Mouse (Mus musculus) midbrain, embryonic 10.5 days (tissue): ENCODE results near the gene Nat8f2. TPM values are rescaled to one million over a fixed set of nuclear protein-coding genes. Genes with fewer than 3 reads are reported as not detected.
A peak's percentile ranks its signal among the peaks of the same experiment; 100 is the strongest.
"Not testable (repeated sequence)": the region's sequence is repeated elsewhere in the genome, so short reads cannot be mapped to it uniquely, and the experiment has no call there.

Experiments
- DNase-seq: peaks from one replicate; pipeline ENCODE4 v3.0.0-alpha.2; 2017; ENCODE audit warnings: low spot score
- H3K27ac ChIP-seq: fragments of 300-500 bp; sonication (generic); replicated peaks from 2 replicates; pipeline ENCODE4 v1.5.1; 2016; ENCODE audit warnings: mild to moderate bottlenecking
- H3K27me3 ChIP-seq: fragments of 300-500 bp; sonication (generic); 2 replicates; pipeline ENCODE4 v1.6.1; 2016; ENCODE audit warnings: low read depth, mild to moderate bottlenecking; ENCODE audit not compliant: poor library complexity, severe bottlenecking
- H3K36me3 ChIP-seq: fragments of 300-500 bp; sonication (generic); 2 replicates; pipeline ENCODE4 v1.6.1; 2016; ENCODE audit warnings: mild to moderate bottlenecking, moderate library complexity
- H3K4me1 ChIP-seq: fragments of 300-500 bp; sonication (generic); 2 replicates; pipeline ENCODE4 v1.6.1; 2016
- H3K4me3 ChIP-seq: fragments of 300-500 bp; sonication (generic); 2 replicates; pipeline ENCODE4 v1.5.1; 2016; ENCODE audit warnings: mild to moderate bottlenecking, moderate library complexity
- H3K9me3 ChIP-seq: fragments of 300-500 bp; sonication (generic); replicated peaks from 2 replicates; pipeline ENCODE4 v1.6.1; 2016; ENCODE audit warnings: mild to moderate bottlenecking
- WGBS: fragments of 180-500 bp; shearing (Covaris S2); methylation state at CpG from one replicate; pipeline ENCODE4 v1.1.7; 2016; 5-methylcytosine and 5-hydroxymethylcytosine counted together
- polyA plus RNA-seq: library from polyadenylated mRNA; unstranded; fragments of >200 nt; fragmentation: Nextera tagmentation; extraction: Ambion mirVana; gene quantifications from 2 replicates; pipeline ENCODE4 v1.2.1, GENCODE M21; 2016

The Nat8f2 gene
- polyA plus RNA-seq, 1 experiment from 2014 or later = not detected

- DNase-seq = peak; percentile 9
- H3K36me3 ChIP-seq, H3K27ac ChIP-seq, H3K27me3 ChIP-seq, H3K4me1 ChIP-seq, H3K4me3 ChIP-seq: not testable (repeated sequence)
- 72% methylated on average over 25 of the region's 25 CpGs for WGBS
- H3K9me3 ChIP-seq = peaks cover 22% of the 10 kb centered on the region; the same call in 1 of the 2 replicates
Observed at GRCm38 (mm10) chr6:85895061-85895648, 26.2 kb upstream of the Nat8f2 start.

- H3K4me1 ChIP-seq = no peaks in the 10 kb centered on the region
- H3K4me3 ChIP-seq = no peak overlapping the region
- no peaks in the 10 kb centered on the region for H3K27me3 ChIP-seq
- H3K36me3 ChIP-seq = no peaks in the 10 kb centered on the region
- H3K9me3 ChIP-seq = peaks cover 23% of the 10 kb centered on the region
- WGBS = 86% methylated on average over 2 of the region's 2 CpGs
- no peak overlapping the region for H3K27ac ChIP-seq
- DNase-seq = peak; percentile 5
Observed at GRCm38 (mm10) chr6:85888961-85889360, 20.0 kb upstream of the Nat8f2 start.

GRCm38 (mm10) chr6:85884311-85884710 lies 15.4 kb upstream of the Nat8f2 start:
- no peak for DNase-seq
- Histone ChIP-seq H3K27me3 (no peaks in the 10 kb centered on the region), H3K4me3 (no peak overlapping the region), H3K36me3 (no peaks in the 10 kb centered on the region), H3K4me1 (no peaks in the 10 kb centered on the region), H3K9me3 (peaks cover 19% of the 10 kb centered on the region), H3K27ac (no peak overlapping the region)
- 86% methylated on average over 1 of the region's 1 CpGs for WGBS

- H3K4me1 ChIP-seq, DNase-seq, H3K27me3 ChIP-seq, H3K27ac ChIP-seq, H3K4me3 ChIP-seq, H3K36me3 ChIP-seq: not testable (repeated sequence)
- 91% methylated on average over 9 of the region's 9 CpGs for WGBS
- H3K9me3 ChIP-seq = peaks cover 19% of the 10 kb centered on the region
Observed at GRCm38 (mm10) chr6:85883246-85883645, 14.3 kb upstream of the Nat8f2 start.

- Histone ChIP-seq H3K4me3 (no peak overlapping the region), H3K36me3 (no peaks in the 10 kb centered on the region), H3K4me1 (no peaks in the 10 kb centered on the region), H3K27ac (no peak overlapping the region), H3K27me3 (no peaks in the 10 kb centered on the region), H3K9me3 (no peaks in the 10 kb centered on the region)
- WGBS = 77% methylated on average over 8 of the region's 8 CpGs
- no peak for DNase-seq
Observed at GRCm38 (mm10) chr6:85867726-85868690, 950 bp downstream of the Nat8f2 start.

- not testable (repeated sequence) for H3K27me3 ChIP-seq, H3K9me3 ChIP-seq, H3K4me1 ChIP-seq, H3K4me3 ChIP-seq, H3K36me3 ChIP-seq, DNase-seq, H3K27ac ChIP-seq
- 90% methylated on average over 1 of the region's 1 CpGs for WGBS
Observed at GRCm38 (mm10) chr6:85866995-85867394, 2.0 kb downstream of the Nat8f2 start.

- DNase-seq, H3K27ac ChIP-seq, H3K9me3 ChIP-seq, H3K27me3 ChIP-seq, H3K36me3 ChIP-seq, H3K4me3 ChIP-seq, H3K4me1 ChIP-seq: not testable (repeated sequence)
- WGBS = 87% methylated on average over 3 of the region's 3 CpGs
Observed at GRCm38 (mm10) chr6:85866166-85866565, 2.8 kb downstream of the Nat8f2 start.

GRCm38 (mm10) chr6:85864900-85865639 lies 3.9 kb downstream of the Nat8f2 start:
- H3K36me3 ChIP-seq, H3K4me3 ChIP-seq, DNase-seq, H3K9me3 ChIP-seq, H3K27ac ChIP-seq, H3K27me3 ChIP-seq, H3K4me1 ChIP-seq: not testable (repeated sequence)
- WGBS = 74% methylated on average over 6 of the region's 7 CpGs

- no peaks in the 10 kb centered on the region for H3K27me3 ChIP-seq
- DNase-seq = no peak
- no peak overlapping the region for H3K4me3 ChIP-seq
- no peaks in the 10 kb centered on the region for H3K36me3 ChIP-seq
- no peaks in the 10 kb centered on the region for H3K9me3 ChIP-seq
- no peak overlapping the region for H3K27ac ChIP-seq
- WGBS = 95% methylated on average over 2 of the region's 2 CpGs
- no peaks in the 10 kb centered on the region for H3K4me1 ChIP-seq
Observed at GRCm38 (mm10) chr6:85863840-85864239, 5.1 kb downstream of the Nat8f2 start.

GRCm38 (mm10) chr6:85863136-85863535 lies 5.8 kb downstream of the Nat8f2 start:
- Histone ChIP-seq H3K4me3 (no peak overlapping the region), H3K36me3 (no peaks in the 10 kb centered on the region), H3K4me1 (no peaks in the 10 kb centered on the region), H3K27me3 (no peaks in the 10 kb centered on the region), H3K9me3 (no peaks in the 10 kb centered on the region), H3K27ac (no peak overlapping the region)
- DNase-seq = no peak
- WGBS = 92% methylated on average over 2 of the region's 2 CpGs

GRCm38 (mm10) chr6:85862565-85862964 lies 6.4 kb downstream of the Nat8f2 start:
- WGBS = 83% methylated on average over 3 of the region's 3 CpGs

GRCm38 (mm10) chr6:85861247-85861646 lies 7.7 kb downstream of the Nat8f2 start:
- H3K4me3 ChIP-seq = no peak overlapping the region
- DNase-seq = no peak

More at GRCm38 (mm10) chr6:85862565-85862964, 6.4 kb downstream of the Nat8f2 start:
- Histone ChIP-seq H3K4me1 (no peaks in the 10 kb centered on the region), H3K27ac (no peak overlapping the region), H3K36me3 (no peaks in the 10 kb centered on the region), H3K27me3 (no peaks in the 10 kb centered on the region), H3K9me3 (no peaks in the 10 kb centered on the region), H3K4me3 (no peak overlapping the region)
- DNase-seq = no peak

More at GRCm38 (mm10) chr6:85861247-85861646, 7.7 kb downstream of the Nat8f2 start:
- Histone ChIP-seq H3K36me3 (no peaks in the 10 kb centered on the region), H3K27me3 (no peaks in the 10 kb centered on the region), H3K4me1 (no peaks in the 10 kb centered on the region), H3K27ac (no peak overlapping the region), H3K9me3 (no peaks in the 10 kb centered on the region)
- WGBS = 86% methylated on average over 3 of the region's 3 CpGs
